Mouse (Mus musculus): Measurements from ENCODE around the gene Dusp7.

Gene Dusp7

GRCm38 (mm10) chr9:106392828-106393527, 24.5 kb downstream of the Dusp7 start:
- DNase-seq = no peak

GRCm38 (mm10) chr9:106393548-106393947, 25.1 kb downstream of the Dusp7 start:
- no peak for DNase-seq

- DNase-seq = no peak
These were observed 26.5 kb downstream of the Dusp7 start for GRCm38 (mm10) chr9:106394649-106395602.

GRCm38 (mm10) chr9:106397733-106398132, 29.3 kb downstream of the Dusp7 start:
- no peak for DNase-seq

- DNase-seq = no peak
These were observed 30.4 kb downstream of the Dusp7 start for GRCm38 (mm10) chr9:106398667-106399311.

- no peak for DNase-seq
These were observed 31.4 kb downstream of the Dusp7 start for GRCm38 (mm10) chr9:106399808-106400207.

GRCm38 (mm10) chr9:106402149-106402548, 33.7 kb downstream of the Dusp7 start:
- DNase-seq = no peak

- DNase-seq = peak; percentile 79
These were observed 34.4 kb downstream of the Dusp7 start for GRCm38 (mm10) chr9:106402607-106403375.

- DNase-seq = no peak
These were observed 36.8 kb downstream of the Dusp7 start for GRCm38 (mm10) chr9:106405275-106405674.

- DNase-seq = no peak
These were observed 38.1 kb downstream of the Dusp7 start for GRCm38 (mm10) chr9:106406443-106407078.

- DNase-seq = no peak
These were observed 40.7 kb downstream of the Dusp7 start for GRCm38 (mm10) chr9:106409096-106409495.

- DNase-seq = no peak
These were observed 41.7 kb downstream of the Dusp7 start for GRCm38 (mm10) chr9:106410086-106410650.

GRCm38 (mm10) chr9:106411091-106411594, 42.7 kb downstream of the Dusp7 start:
- peak; percentile 65 for DNase-seq

GRCm38 (mm10) chr9:106411729-106412128, 43.3 kb downstream of the Dusp7 start:
- no peak for DNase-seq

GRCm38 (mm10) chr9:106412210-106412609, 43.8 kb downstream of the Dusp7 start:
- DNase-seq = no peak

- no peak for DNase-seq
These were observed 45.2 kb downstream of the Dusp7 start for GRCm38 (mm10) chr9:106413606-106414005.

GRCm38 (mm10) chr9:106416826-106417225, 48.4 kb downstream of the Dusp7 start:
- DNase-seq = no peak

GRCm38 (mm10) chr9:106417841-106418625, 49.6 kb downstream of the Dusp7 start:
- DNase-seq = peak; percentile 95

GRCm38 (mm10) chr9:106420608-106421007, 52.2 kb downstream of the Dusp7 start:
- no peak for DNase-seq

- DNase-seq = no peak
These were observed 52.8 kb downstream of the Dusp7 start for GRCm38 (mm10) chr9:106421033-106421864.

Data from layer of hippocampus, adult 9-11 months (tissue).